10 mouse cellular contexts compared by ENCODE assay signal in the genomic region with DNA sequence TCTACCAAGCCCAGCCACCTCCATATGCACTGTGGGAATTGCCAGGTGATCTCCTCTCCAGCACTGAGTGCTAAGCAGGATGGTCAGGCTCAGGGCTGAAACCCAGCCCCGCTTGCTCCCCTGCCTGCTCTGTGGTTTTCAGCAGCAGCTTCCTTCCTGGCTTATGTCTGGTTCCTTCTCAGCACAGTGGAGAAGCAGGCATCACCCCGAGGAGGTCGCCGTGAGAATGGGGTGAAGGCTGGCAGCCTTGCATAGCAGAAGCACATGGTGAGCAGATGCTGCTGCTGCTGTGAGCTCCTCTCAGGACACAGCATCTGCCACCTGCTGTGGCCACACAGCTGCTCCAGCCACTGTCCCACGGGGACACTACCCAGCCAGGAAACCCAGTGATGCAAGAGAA. TPM values are rescaled to one million over a fixed set of nuclear protein-coding genes. Genes with fewer than 3 reads are reported as not detected.
DNase-seq lines count a peak whose midpoint lies in the region; ATAC-seq and TF ChIP-seq lines count a peak whose summit lies in the region.
"Had no signal": no experiment of that assay in that cellular context is flagged by ENCODE, and none has a peak within 500 bp of the region (broad histone marks: within the 10 kb centered on the region; RNA-seq: fewer than 3 reads in every experiment).

No protein-coding gene starts in this region.

- H3K4me2 ChIP-seq in heart, embryonic 16.5 days (ENCODE audit: low read depth, low read length): no peak overlapping the region
- H3K4me2 ChIP-seq in embryonic facial prominence, embryonic 15.5 days (replicated peaks): no peak overlapping the region

- TF ChIP-seq CTCF in heart, adult 2 months (IDR thresholded peaks at IDR 0.05): no peak
- TF ChIP-seq CTCF in kidney, adult 2 months (conservative IDR thresholded peaks at IDR 0.05; ENCODE audit: insufficient read depth, insufficient read length, low read depth, low read length): no peak

- no peak overlapping the region for H3K9ac ChIP-seq in heart, embryonic 16.5 days (ENCODE audit: low read length)
- H3K9ac ChIP-seq in heart, adult 2 months (ENCODE audit: low read depth, low read length): no peak overlapping the region
- no peak overlapping the region for H3K9ac ChIP-seq in embryonic facial prominence, embryonic 15.5 days

- H3K79me2 ChIP-seq in heart, adult 2 months (replicated peaks; ENCODE audit: control insufficient read depth, insufficient read depth, low read length): no peaks in the 10 kb centered on the region

- ATAC-seq in heart, embryonic 16.5 days (replicated peaks; ENCODE audit: extremely low read depth, insufficient read depth, low FRiP score): no peak
- peak; percentile 17; the same call in 1 of the 2 replicates for ATAC-seq in embryonic facial prominence, embryonic 15.5 days (ENCODE audit: insufficient number of reproducible peaks, low FRiP score, low TSS enrichment, low read depth)
- peak; percentile 18; the same call in 1 of the 2 replicates for ATAC-seq in megakaryocyte, adult 5-6 weeks (ENCODE audit: poor library complexity, severe bottlenecking)

- peaks cover 35% of the 10 kb centered on the region for H3K4me1 ChIP-seq in heart, embryonic 16.5 days (ENCODE audit: control insufficient read depth, insufficient read depth, low read length)
- peaks cover 28% of the 10 kb centered on the region for H3K4me1 ChIP-seq in heart, adult 2 months (ENCODE audit: control insufficient read depth, insufficient read depth, low read length)
- peaks cover 26% of the 10 kb centered on the region for H3K4me1 ChIP-seq in embryonic facial prominence, embryonic 15.5 days
- peaks cover 33% of the 10 kb centered on the region for H3K4me1 ChIP-seq in kidney, adult 2 months (ENCODE audit: control insufficient read depth, insufficient read depth, low read length)

- intact Hi-C loops in heart, adult 2 months (cut with DNase I): loop anchor here (2.0 kb wide), 1 partner anchor 33 kb away; the partner anchor contains the start of gene Neurl1b
- intact Hi-C loops in left cerebral cortex, postnatal 4 days (cut with DNase I): no loop called here
- intact Hi-C loops in gastrocnemius, postnatal 36 days (cut with DNase I): no loop called here

- TF ChIP-seq EP300 in heart, adult 2 months (IDR thresholded peaks at IDR 0.05; ENCODE audit: insufficient read depth, low read depth, low read length): no peak

- H3K36me3 ChIP-seq in heart, embryonic 16.5 days (ENCODE audit: control insufficient read depth, insufficient read depth): no peaks in the 10 kb centered on the region
- no peaks in the 10 kb centered on the region for H3K36me3 ChIP-seq in heart, adult 2 months (ENCODE audit: control insufficient read depth, insufficient read depth, low read length)
- no peaks in the 10 kb centered on the region for H3K36me3 ChIP-seq in embryonic facial prominence, embryonic 15.5 days
- no peaks in the 10 kb centered on the region for H3K36me3 ChIP-seq in kidney, adult 2 months (ENCODE audit: control insufficient read depth, insufficient read depth, low read length)

- DNase-seq in heart, adult 2 months: no peak
- DNase-seq in 416B (ENCODE audit: low read depth): peak; percentile 24
- DNase-seq in left cerebral cortex, postnatal 4 days: no peak
- no peak for DNase-seq in gastrocnemius, postnatal 36 days
- no peak for DNase-seq in kidney, adult 2 months
- DNase-seq: lung, adult 2 months had no signal

- 0 out of 2 replicates have a peak overlapping the region, but pooled peaks have one; percentile 9 for H3K27ac ChIP-seq in heart, embryonic 16.5 days (ENCODE audit: low read length)
- H3K27ac ChIP-seq in heart, adult 2 months: no peak overlapping the region; the same call in 1 of the 2 replicates
- H3K27ac ChIP-seq in embryonic facial prominence, embryonic 15.5 days (replicated peaks): peak overlapping the region; percentile 65
- no peak overlapping the region for H3K27ac ChIP-seq in kidney, adult 2 months (ENCODE audit: insufficient read depth, low read depth, low read length)

- H3K27me3 ChIP-seq in heart, embryonic 16.5 days (ENCODE audit: control insufficient read depth, insufficient read depth, low read length): no peaks in the 10 kb centered on the region
- H3K27me3 ChIP-seq in heart, adult 2 months (ENCODE audit: control insufficient read depth, insufficient read depth, low read length): no peaks in the 10 kb centered on the region
- no peaks in the 10 kb centered on the region for H3K27me3 ChIP-seq in embryonic facial prominence, embryonic 15.5 days
- H3K27me3 ChIP-seq in kidney, adult 2 months (replicated peaks; ENCODE audit: control insufficient read depth, insufficient read depth, low read length): no peaks in the 10 kb centered on the region

- H3K4me3 ChIP-seq in heart, embryonic 16.5 days (ENCODE audit: low read length): no peak overlapping the region
- H3K4me3 ChIP-seq in heart, adult 2 months: no peak overlapping the region
- H3K4me3 ChIP-seq in embryonic facial prominence, embryonic 15.5 days (replicated peaks): no peak overlapping the region
- H3K4me3 ChIP-seq in kidney, adult 2 months (ENCODE audit: insufficient read depth, low read depth, low read length): no peak overlapping the region
- H3K4me3 ChIP-seq: erythroblast, embryonic 14.5 days had no signal

- 36% methylated on average over 5 of the region's 5 CpGs for WGBS in heart, embryonic 16.5 days
- WGBS in heart, adult 2 months: 31% methylated on average over 5 of the region's 5 CpGs
- 31% methylated on average over 5 of the region's 5 CpGs for WGBS in embryonic facial prominence, embryonic 15.5 days
- WGBS in kidney, adult 2 months: 63% methylated on average over 5 of the region's 5 CpGs

- H3K9me3 ChIP-seq in heart, embryonic 16.5 days (replicated peaks; ENCODE audit: control insufficient read depth, low read length): no peaks in the 10 kb centered on the region
- no peaks in the 10 kb centered on the region for H3K9me3 ChIP-seq in embryonic facial prominence, embryonic 15.5 days (replicated peaks)

- no peak for TF ChIP-seq POLR2A in heart, adult 2 months (IDR thresholded peaks at IDR 0.05; ENCODE audit: insufficient read depth, low read depth, low read length)
- TF ChIP-seq POLR2A in kidney, adult 2 months (IDR thresholded peaks at IDR 0.05; ENCODE audit: low read depth, low read length): no peak

RNA-seq across cellular contexts. Expression of gene Neurl1b, which starts 33.0 kb away (rescaled TPM):
- polyA plus RNA-seq in heart, embryonic 16.5 days (2015; fragmentation: Nextera tagmentation; extraction: Ambion mirVana): 3.0 and 3.3 TPM in 2 replicates
- 1 to 10 TPM; 3.9 to 5.0 TPM for total RNA-seq in heart, adult 2 months (2021)
- 4.6 and 4.7 TPM in 2 replicates for polyA plus RNA-seq in heart, adult 2 months (2012; rRNA removed)
- 1.2 and 1.3 TPM in 2 replicates for polyA plus RNA-seq in embryonic facial prominence, embryonic 15.5 days (2015; fragmentation: Nextera tagmentation; extraction: Ambion mirVana)
- total RNA-seq in megakaryocyte, adult 5-6 weeks (2015): 6.8 and 8.5 TPM in 2 replicates
- 6.9 and 8.6 TPM in 2 replicates for total RNA-seq in megakaryocyte, adult 5-6 weeks (2017)
- 10 to 100 TPM; 85.3 to 88.4 TPM for total RNA-seq in left cerebral cortex, postnatal 4 days (2021)
- total RNA-seq in gastrocnemius, postnatal 36 days (2021): 1 to 10 TPM; 2.6 to 3.7 TPM
- 22.0 and 28.7 TPM in 2 replicates for polyA plus RNA-seq in kidney, adult 2 months (2012; rRNA removed)
- polyA plus RNA-seq: erythroblast, embryonic 14.5 days had no signal

Comparison
In these comparisons a context has a peak if more than half of its experiments do, and no peak if none do; other contexts are left out.
1. H3K27ac ChIP-seq: peak in heart, embryonic 16.5 days (single experiment) and embryonic facial prominence, embryonic 15.5 days (single experiment); none in heart, adult 2 months (single experiment) and kidney, adult 2 months (single experiment).
2. RNA of gene Neurl1b, which starts 33.0 kb away (total RNA-seq): 85.3 to 88.4 TPM in left cerebral cortex, postnatal 4 days; 6.8 to 8.6 TPM in megakaryocyte, adult 5-6 weeks, 3.9 to 5.0 TPM in heart, adult 2 months and 2.6 to 3.7 TPM in gastrocnemius, postnatal 36 days; every median in the first group is over 4 times any median in the second.